Mouse (Mus musculus): ENCODE results near the gene Alg14. TPM values are rescaled to one million over a fixed set of nuclear protein-coding genes. Genes with fewer than 3 reads are reported as not detected.

The Alg14 gene
- polyA plus RNA-seq, 1 experiment: 4.7 TPM

DNA sequence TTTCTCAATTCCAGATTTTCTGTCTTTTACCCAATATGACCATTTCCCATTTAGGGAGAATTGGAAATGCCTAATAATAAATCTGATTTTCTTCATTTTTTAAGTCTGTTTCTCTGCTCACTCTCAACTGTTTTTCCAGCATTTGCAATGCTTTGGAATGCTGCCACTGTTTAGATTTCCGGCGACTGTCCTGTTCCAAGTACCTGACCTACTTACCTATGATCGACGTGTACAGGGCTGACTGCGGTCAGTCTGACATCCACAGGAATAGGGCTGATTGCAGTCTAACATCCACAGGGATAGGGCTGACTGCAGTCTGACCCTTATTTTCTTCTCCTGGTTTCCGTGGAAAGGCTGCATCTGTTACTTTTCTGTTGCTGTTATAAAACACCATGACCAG, 6.4 kb upstream of the Alg14 start:
- TF ChIP-seq POLR2A (IDR thresholded peaks at IDR 0.05; ENCODE audit: borderline replicate concordance, control insufficient read depth, low read depth, low read length): no peak
- no peak for TF ChIP-seq CTCF (IDR thresholded peaks at IDR 0.05; ENCODE audit: control insufficient read depth, insufficient read depth, low read length)
- H3K27ac ChIP-seq (ENCODE audit: control insufficient read depth, insufficient read depth, low read depth, low read length, poor library complexity): no peak overlapping the region
- H3K4me3 ChIP-seq (replicated peaks; ENCODE audit: control insufficient read depth, low read depth, low read length): no peak overlapping the region
- no peaks in the 10 kb centered on the region; the same call in 1 of the 2 replicates for H3K4me1 ChIP-seq (ENCODE audit: control insufficient read depth, insufficient read depth, low read length)
- 95% methylated on average over 6 of the region's 6 CpGs for WGBS

DNA sequence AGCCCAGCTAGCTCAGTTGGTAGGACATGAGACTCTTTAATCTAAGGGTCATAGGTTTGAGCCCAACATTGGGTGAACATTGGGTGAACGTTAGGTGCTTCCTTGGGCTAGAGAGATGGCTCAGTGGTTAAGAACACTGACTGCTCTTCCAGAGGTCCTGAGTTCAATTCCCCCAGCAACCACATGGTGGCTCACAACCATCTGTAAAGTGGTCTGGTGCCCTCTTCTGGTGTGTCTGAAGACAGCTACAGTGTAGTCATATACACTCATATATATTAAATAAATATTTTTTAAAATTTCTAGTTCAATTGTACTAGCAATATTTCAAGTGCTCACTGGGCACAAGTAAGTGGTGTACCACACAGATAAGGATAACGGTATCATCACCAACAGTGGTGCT, 4.4 kb upstream of the Alg14 start:
- 80% methylated on average over 2 of the region's 2 CpGs for WGBS
- H3K27ac ChIP-seq (ENCODE audit: control insufficient read depth, insufficient read depth, low read depth, low read length, poor library complexity): no peak overlapping the region
- TF ChIP-seq CTCF (IDR thresholded peaks at IDR 0.05; ENCODE audit: control insufficient read depth, insufficient read depth, low read length) (no peak), POLR2A (IDR thresholded peaks at IDR 0.05; ENCODE audit: borderline replicate concordance, control insufficient read depth, low read depth, low read length) (no peak)
- H3K4me1 ChIP-seq (ENCODE audit: control insufficient read depth, insufficient read depth, low read length): no peaks in the 10 kb centered on the region; the same call in 1 of the 2 replicates
- no peak overlapping the region for H3K4me3 ChIP-seq (replicated peaks; ENCODE audit: control insufficient read depth, low read depth, low read length)

DNA sequence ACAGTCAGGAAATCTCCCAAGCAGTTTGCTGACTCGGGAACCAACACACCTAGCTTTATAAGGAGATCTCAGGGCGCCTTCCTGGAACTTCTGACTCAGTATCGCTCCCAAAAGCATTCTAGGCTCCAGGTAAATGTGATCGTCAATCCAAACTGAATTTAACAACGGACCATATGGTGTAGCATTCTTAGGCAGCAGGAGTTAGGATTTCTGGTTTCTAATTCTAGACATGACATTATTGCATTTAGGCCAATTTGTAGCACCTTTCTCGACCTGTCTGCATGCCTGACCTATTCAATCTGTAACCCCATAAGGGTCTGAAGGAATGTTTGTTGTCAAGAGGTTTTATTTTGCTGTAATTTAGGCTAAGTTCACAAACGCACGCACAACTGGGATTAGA, 892 bp upstream of the Alg14 start:
- H3K4me3 ChIP-seq (replicated peaks; ENCODE audit: control insufficient read depth, low read depth, low read length): no peak overlapping the region
- TF ChIP-seq POLR2A (IDR thresholded peaks at IDR 0.05; ENCODE audit: borderline replicate concordance, control insufficient read depth, low read depth, low read length): no peak
- no peak for TF ChIP-seq CTCF (IDR thresholded peaks at IDR 0.05; ENCODE audit: control insufficient read depth, insufficient read depth, low read length)
- 83% methylated on average over 8 of the region's 8 CpGs for WGBS
- H3K27ac ChIP-seq (ENCODE audit: control insufficient read depth, insufficient read depth, low read depth, low read length, poor library complexity): no peak overlapping the region; the same call in 1 of the 2 replicates
- H3K4me1 ChIP-seq (ENCODE audit: control insufficient read depth, insufficient read depth, low read length): no peaks in the 10 kb centered on the region; the same call in 1 of the 2 replicates

DNA sequence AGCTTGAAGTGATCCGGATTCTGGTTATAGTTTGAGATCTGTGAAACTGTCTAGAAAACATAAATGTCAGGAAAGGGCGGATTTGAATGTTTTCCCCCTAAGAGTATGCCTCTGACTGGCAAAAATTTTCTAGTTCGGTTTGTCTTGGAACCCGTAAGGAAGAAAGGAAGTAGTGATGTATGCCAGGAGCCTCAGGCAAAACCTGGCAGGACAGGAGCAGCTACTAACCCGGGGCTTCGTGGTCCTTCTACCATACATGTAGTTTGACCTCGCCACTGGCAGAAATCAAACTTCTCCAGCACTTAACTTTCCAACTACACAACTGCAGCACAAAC, 381 bp upstream of the Alg14 start:
- H3K4me3 ChIP-seq (replicated peaks; ENCODE audit: control insufficient read depth, low read depth, low read length): peak overlapping the region; percentile 75
- H3K4me1 ChIP-seq (ENCODE audit: control insufficient read depth, insufficient read depth, low read length): no peaks in the 10 kb centered on the region; the same call in 1 of the 2 replicates
- TF ChIP-seq POLR2A (IDR thresholded peaks at IDR 0.05; ENCODE audit: borderline replicate concordance, control insufficient read depth, low read depth, low read length): no peak
- TF ChIP-seq CTCF (IDR thresholded peaks at IDR 0.05; ENCODE audit: control insufficient read depth, insufficient read depth, low read length): no peak
- WGBS: 3% methylated on average over 7 of the region's 7 CpGs
- H3K27ac ChIP-seq (ENCODE audit: control insufficient read depth, insufficient read depth, low read depth, low read length, poor library complexity): peak overlapping the region; percentile 76

DNA sequence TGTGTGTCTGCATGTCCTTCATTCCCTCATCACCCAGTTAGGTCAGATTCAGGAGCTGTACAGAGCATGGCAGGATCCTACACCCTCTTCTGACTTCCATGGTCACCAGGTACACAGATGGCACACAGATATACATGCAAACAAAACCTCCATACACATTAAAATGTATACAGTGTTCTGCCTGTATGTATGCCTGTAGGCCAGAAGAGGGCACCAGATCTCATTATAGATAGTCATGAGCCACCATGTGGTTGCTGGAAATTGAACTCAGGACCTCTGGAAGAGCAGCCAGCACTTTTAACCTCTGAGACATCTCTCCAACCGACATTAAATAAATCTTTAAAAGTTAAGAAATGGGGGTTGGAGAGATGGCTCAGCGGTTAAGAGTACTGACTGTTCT, 2.6 kb downstream of the Alg14 start:
- no peak overlapping the region for H3K4me3 ChIP-seq (replicated peaks; ENCODE audit: control insufficient read depth, low read depth, low read length)
- no peaks in the 10 kb centered on the region; the same call in 1 of the 2 replicates for H3K4me1 ChIP-seq (ENCODE audit: control insufficient read depth, insufficient read depth, low read length)
- TF ChIP-seq CTCF (IDR thresholded peaks at IDR 0.05; ENCODE audit: control insufficient read depth, insufficient read depth, low read length) (no peak), POLR2A (IDR thresholded peaks at IDR 0.05; ENCODE audit: borderline replicate concordance, control insufficient read depth, low read depth, low read length) (no peak)
- WGBS: 86% methylated on average over 2 of the region's 2 CpGs
- no peak overlapping the region for H3K27ac ChIP-seq (ENCODE audit: control insufficient read depth, insufficient read depth, low read depth, low read length, poor library complexity)

DNA sequence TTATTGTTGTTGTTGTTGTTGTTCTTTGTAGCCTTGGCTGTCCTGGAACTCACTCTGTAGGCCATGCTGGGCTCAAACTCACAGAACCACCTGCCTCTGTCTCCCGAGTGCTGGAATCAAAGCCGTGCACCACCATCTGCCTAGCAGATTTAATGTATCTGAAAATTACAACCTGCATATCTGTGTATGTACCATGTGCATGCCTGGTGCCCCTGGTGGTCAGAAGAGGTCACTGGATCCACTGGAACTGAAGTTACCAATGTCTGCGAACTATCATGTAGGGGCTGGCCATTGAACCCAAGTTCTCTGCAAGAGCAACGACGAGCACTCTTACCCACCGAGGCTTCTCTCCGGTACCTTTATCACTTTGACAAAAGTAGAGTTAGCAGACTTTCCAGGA, 15.1 kb downstream of the Alg14 start:
- 89% methylated on average over 7 of the region's 7 CpGs for WGBS
- TF ChIP-seq CTCF (IDR thresholded peaks at IDR 0.05; ENCODE audit: control insufficient read depth, insufficient read depth, low read length): peak; percentile 40; the same call in 1 of the 2 replicates
- no peak for TF ChIP-seq POLR2A (IDR thresholded peaks at IDR 0.05; ENCODE audit: borderline replicate concordance, control insufficient read depth, low read depth, low read length)
- no peak overlapping the region for H3K4me3 ChIP-seq (replicated peaks; ENCODE audit: control insufficient read depth, low read depth, low read length)
- H3K4me1 ChIP-seq (ENCODE audit: control insufficient read depth, insufficient read depth, low read length): no peaks in the 10 kb centered on the region
- no peak overlapping the region for H3K27ac ChIP-seq (ENCODE audit: control insufficient read depth, insufficient read depth, low read depth, low read length, poor library complexity)

DNA sequence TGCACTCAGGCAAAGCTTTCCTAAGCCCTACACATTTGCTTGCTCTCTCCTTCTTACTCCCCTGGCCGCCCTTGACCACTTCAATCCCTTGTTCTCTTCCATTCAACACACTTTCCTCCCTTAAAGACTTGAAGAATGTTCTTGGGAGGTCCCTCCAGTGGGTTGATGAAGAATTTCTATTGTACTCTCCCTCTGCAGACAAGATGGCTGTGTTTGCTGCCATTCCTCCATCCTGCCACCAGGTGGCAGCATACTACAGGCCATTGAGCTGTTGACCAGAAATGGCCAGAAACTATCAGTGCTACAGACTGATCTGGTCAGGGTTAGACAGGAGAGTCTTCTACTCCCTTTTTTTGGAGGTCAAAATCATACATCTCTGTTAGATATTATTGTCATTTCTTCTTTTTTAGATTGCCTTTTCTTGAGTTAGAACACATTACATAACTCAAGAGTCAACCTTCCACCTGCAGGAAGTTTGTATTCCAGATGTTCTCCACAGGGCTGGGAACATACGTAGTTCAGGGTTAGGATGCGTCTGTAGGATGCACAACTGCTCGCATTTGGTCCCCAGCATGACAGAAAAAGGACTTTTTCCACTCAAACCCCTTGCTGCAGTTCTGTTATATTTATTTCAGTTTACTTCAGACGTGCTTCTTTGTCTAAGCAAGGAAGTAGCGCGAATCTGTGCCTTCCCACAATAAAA, 16.1 kb downstream of the Alg14 start:
- H3K27ac ChIP-seq (ENCODE audit: control insufficient read depth, insufficient read depth, low read depth, low read length, poor library complexity): no peak overlapping the region
- 65% methylated on average over 7 of the region's 7 CpGs for WGBS
- H3K4me1 ChIP-seq (ENCODE audit: control insufficient read depth, insufficient read depth, low read length): no peaks in the 10 kb centered on the region
- TF ChIP-seq POLR2A (IDR thresholded peaks at IDR 0.05; ENCODE audit: borderline replicate concordance, control insufficient read depth, low read depth, low read length) (no peak), CTCF (IDR thresholded peaks at IDR 0.05; ENCODE audit: control insufficient read depth, insufficient read depth, low read length) (peak; percentile 99)
- H3K4me3 ChIP-seq (replicated peaks; ENCODE audit: control insufficient read depth, low read depth, low read length): no peak overlapping the region

DNA sequence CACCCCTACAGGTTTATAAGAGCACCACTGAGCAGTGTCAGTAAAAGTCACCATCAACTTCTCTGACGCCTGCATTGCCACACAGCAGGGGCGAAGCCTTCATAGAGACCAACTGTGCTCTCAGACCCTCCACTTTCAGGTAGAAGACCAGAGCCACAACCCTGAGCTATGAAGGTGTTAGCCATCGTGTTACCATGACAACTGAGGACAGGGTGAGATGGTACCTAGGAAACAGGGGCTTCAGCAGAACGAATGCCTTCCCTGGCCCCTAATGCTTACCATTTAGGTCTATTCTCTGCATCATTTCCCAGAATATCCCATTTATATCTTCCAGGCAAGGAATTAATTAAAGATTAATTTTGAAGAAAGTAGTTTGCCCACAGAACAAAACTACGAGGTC, 17.4 kb downstream of the Alg14 start:
- 79% methylated on average over 5 of the region's 5 CpGs for WGBS

More for the DNA sequence above, 17.4 kb downstream of the Alg14 start:
- no peak overlapping the region for H3K4me3 ChIP-seq (replicated peaks; ENCODE audit: control insufficient read depth, low read depth, low read length)
- TF ChIP-seq POLR2A (IDR thresholded peaks at IDR 0.05; ENCODE audit: borderline replicate concordance, control insufficient read depth, low read depth, low read length) (no peak), CTCF (IDR thresholded peaks at IDR 0.05; ENCODE audit: control insufficient read depth, insufficient read depth, low read length) (no peak)
- no peak overlapping the region for H3K27ac ChIP-seq (ENCODE audit: control insufficient read depth, insufficient read depth, low read depth, low read length, poor library complexity)
- H3K4me1 ChIP-seq (ENCODE audit: control insufficient read depth, insufficient read depth, low read length): no peaks in the 10 kb centered on the region
